Mouse (Mus musculus) gastrocnemius, adult 8-10 months (tissue): ENCODE measurements at regions not wholly inside any gene's neighbourhood (a gene's known extent, or its start where the extent isn't known, plus 50 kb on each side); places are given as distances from the start of the nearest gene placed in this dataset.

ENCODE experiments used
- DNase-seq, 2 experiments: peaks; one replicate each; pipeline ENCODE4 v3.0.0; 2022; ENCODE audit warnings: low spot score in 2 of 2

- DNase-seq, result no peak
Observed at GRCm38 (mm10) chr9:112743871-112744590, 508.3 kb upstream of the Arpp21 start.

GRCm38 (mm10) chr9:112735761-112736160, 500.0 kb upstream of the Arpp21 start:
- DNase-seq, result no peak

- DNase-seq, result no peak
Observed at GRCm38 (mm10) chr9:112725523-112725922, 489.8 kb upstream of the Arpp21 start.

GRCm38 (mm10) chr9:112725103-112725502, 489.4 kb upstream of the Arpp21 start:
- DNase-seq, result no peak

- DNase-seq, result no peak
Observed at GRCm38 (mm10) chr9:112723346-112723745, 487.6 kb upstream of the Arpp21 start.

GRCm38 (mm10) chr9:112722501-112722900, 486.8 kb upstream of the Arpp21 start:
- no peak for DNase-seq

GRCm38 (mm10) chr9:112715197-112715762, 479.5 kb upstream of the Arpp21 start:
- DNase-seq, result no peak

GRCm38 (mm10) chr9:112678866-112679265, 443.1 kb upstream of the Arpp21 start:
- no peak for DNase-seq

- DNase-seq, result no peak
Observed at GRCm38 (mm10) chr9:112675232-112675631, 439.5 kb upstream of the Arpp21 start.
